Mouse (Mus musculus): ENCODE measurements around the gene Ap4s1.

DNA sequence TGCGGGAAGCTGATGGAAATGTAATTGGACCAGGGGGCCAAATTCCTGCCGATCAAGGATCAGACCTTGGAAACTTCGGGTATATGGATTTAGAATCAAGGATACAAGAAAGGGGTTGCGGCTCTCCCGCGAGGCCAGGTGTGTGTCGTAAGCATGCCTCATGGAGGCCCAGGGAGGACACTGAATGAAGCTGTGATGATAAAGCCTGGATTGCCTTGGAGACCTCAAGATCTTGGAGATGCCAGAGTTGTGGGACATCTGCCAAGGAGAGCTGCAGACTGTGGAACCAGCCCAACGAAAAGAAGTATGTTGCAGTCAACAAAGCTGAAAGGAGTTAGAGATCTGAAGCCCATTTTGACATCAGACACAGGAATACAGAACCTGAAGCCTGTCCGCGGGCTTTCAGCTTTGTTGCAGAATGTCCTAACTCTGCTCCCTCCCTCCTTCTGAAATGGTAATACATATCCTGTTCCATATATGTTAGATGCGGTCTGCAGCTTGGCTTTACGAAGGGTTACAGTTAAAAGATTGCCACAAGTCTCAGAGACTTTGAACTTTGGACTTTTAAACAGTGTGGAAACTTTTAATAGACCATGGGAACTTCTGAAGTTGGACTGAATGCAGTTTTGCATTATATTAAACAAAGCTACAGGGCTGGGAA, 65.2 kb downstream of the Ap4s1 start:
- TF ChIP-seq CTCF (IDR thresholded peaks at IDR 0.05): no peak
- no peak for TF ChIP-seq EP300 (IDR thresholded peaks at IDR 0.05)

Data from lung, postnatal 0 days (tissue).